Mouse (Mus musculus) intestine, embryonic 15.5 days (tissue): Measurements from ENCODE around the gene Kctd20. TPM values are rescaled to one million over a fixed set of nuclear protein-coding genes. Genes with fewer than 3 reads are reported as not detected.

Source experiments
- ATAC-seq: fragments of 200-750 bp; cut with Nextera tagmentation; 2 replicates; pipeline ENCODE4 v1.8.0; 2017; ENCODE audit warnings: moderate TSS enrichment, moderate library complexity
- H3K27ac ChIP-seq: fragments of 300-500 bp; sonication (generic); 2 replicates; pipeline ENCODE4 v1.5.1; 2015; ENCODE audit warnings: mild to moderate bottlenecking, inconsistent platforms
- H3K27me3 ChIP-seq: fragments of 300-500 bp; sonication (generic); replicated peaks from 2 replicates; pipeline ENCODE4 v1.6.1; 2015; ENCODE audit warnings: inconsistent platforms
- H3K36me3 ChIP-seq: fragments of 300-500 bp; sonication (generic); 2 replicates; pipeline ENCODE4 v1.6.1; 2015; ENCODE audit warnings: inconsistent platforms
- H3K4me1 ChIP-seq: fragments of 300-500 bp; sonication (generic); replicated peaks from 2 replicates; pipeline ENCODE4 v1.6.1; 2015; ENCODE audit warnings: inconsistent platforms
- H3K4me2 ChIP-seq: fragments of 300-500 bp; sonication (generic); replicated peaks from 2 replicates; pipeline ENCODE4 v1.6.1; 2015; ENCODE audit warnings: mild to moderate bottlenecking, inconsistent platforms
- H3K4me3 ChIP-seq: fragments of 300-500 bp; sonication (generic); replicated peaks from 2 replicates; pipeline ENCODE4 v1.5.1; 2015; ENCODE audit warnings: inconsistent platforms
- H3K9ac ChIP-seq: fragments of 300-500 bp; sonication (generic); 2 replicates; pipeline ENCODE4 v1.6.1; 2015; ENCODE audit warnings: inconsistent platforms
- H3K9me3 ChIP-seq: fragments of 300-500 bp; sonication (generic); 2 replicates; pipeline ENCODE4 v1.6.1; 2016; ENCODE audit warnings: inconsistent platforms
- WGBS: fragments of 180-500 bp; shearing (Covaris S2); methylation state at CpG from one replicate; pipeline ENCODE4 v1.1.7; 2015; 5-methylcytosine and 5-hydroxymethylcytosine counted together
- polyA plus RNA-seq: library from polyadenylated mRNA; unstranded; fragments of >200 nt; fragmentation: Nextera tagmentation; extraction: Ambion mirVana; gene quantifications from 2 replicates; pipeline ENCODE4 v1.2.1, GENCODE M21; 2015

The Kctd20 gene
- polyA plus RNA-seq, 1 experiment from 2014 or later = 68.9 TPM

- H3K9me3 ChIP-seq = no peaks in the 10 kb centered on the region
- no peak overlapping the region for H3K4me3 ChIP-seq
- 53% methylated on average over 11 of the region's 11 CpGs for WGBS
- no peak for ATAC-seq
- no peak overlapping the region for H3K9ac ChIP-seq
- no peaks in the 10 kb centered on the region for H3K36me3 ChIP-seq
- no peak overlapping the region for H3K4me2 ChIP-seq
- H3K4me1 ChIP-seq = peaks cover 2% of the 10 kb centered on the region; the same call in 1 of the 2 replicates
- no peak overlapping the region for H3K27ac ChIP-seq
- no peaks in the 10 kb centered on the region for H3K27me3 ChIP-seq
These were observed 66.7 kb downstream of the Kctd20 start for GRCm38 (mm10) chr17:29018292-29018984.

Other genes starting within 250 kb of the Kctd20 start
- gene AC170998.1, start 225.9 kb upstream of the Kctd20 start, polyA plus RNA-seq = 2.1 and 2.4 TPM in 2 replicates
- 214 and 219 TPM in 2 replicates for gene Mapk13, start 182.7 kb upstream of the Kctd20 start, polyA plus RNA-seq
- gene Brpf3, start 150.9 kb upstream of the Kctd20 start, polyA plus RNA-seq = 13.1 and 18.1 TPM in 2 replicates
- 0.95 and 1.2 TPM in 2 replicates for gene Pnpla1, start 93.5 kb upstream of the Kctd20 start, polyA plus RNA-seq
- 4.4 and 4.8 TPM in 2 replicates for gene 4930539E08Rik, start 36.6 kb upstream of the Kctd20 start, polyA plus RNA-seq
- gene Pxt1, start 8.1 kb upstream of the Kctd20 start, polyA plus RNA-seq = not detected in 2 replicates
- 90.0 and 90.7 TPM in 2 replicates for gene Stk38, start 56.0 kb downstream of the Kctd20 start, polyA plus RNA-seq
- gene Srsf3, start 80.7 kb downstream of the Kctd20 start, polyA plus RNA-seq = 485 and 544 TPM in 2 replicates
- gene Cdkn1a, start 139.0 kb downstream of the Kctd20 start, polyA plus RNA-seq = 92.2 and 98.3 TPM in 2 replicates
- 0.53 and 0.61 TPM in 2 replicates for gene Rab44, start 162.2 kb downstream of the Kctd20 start, polyA plus RNA-seq